Mouse (Mus musculus) ES-E14 (cell line): ENCODE data around the gene Parp1. TPM values are rescaled to one million over a fixed set of nuclear protein-coding genes. Genes with fewer than 3 reads are reported as not detected.

Experiments
- DNase-seq: peaks from one replicate; pipeline ENCODE4 v3.0.0-alpha.2; 2013; ENCODE audit warnings: low read depth, low spot score
- H3K27ac ChIP-seq: 2 replicates; pipeline ENCODE4 v1.5.1; 2012; ENCODE audit warnings: low read depth, mild to moderate bottlenecking, low read length, moderate library complexity, mixed read lengths; ENCODE audit not compliant: poor library complexity, insufficient read depth, severe bottlenecking
- H3K36me3 ChIP-seq: 2 replicates; pipeline ENCODE4 v1.6.1; 2012; ENCODE audit warnings: mild to moderate bottlenecking, low read length, moderate library complexity, mixed read lengths; ENCODE audit not compliant: control insufficient read depth, poor library complexity, insufficient read depth, severe bottlenecking
- H3K4me1 ChIP-seq, 2 experiments: fragments of 150-350 bp in 1 of 2; sonication (generic) in 1 of 2; 2 replicates each; pipeline ENCODE4 v1.6.1; 2012; ENCODE audit warnings: low read length in 2 of 2, mild to moderate bottlenecking in 1 of 2, mixed read lengths in 1 of 2; ENCODE audit not compliant: control insufficient read depth in 2 of 2, insufficient read depth in 2 of 2, poor library complexity in 1 of 2
- H3K4me3 ChIP-seq, 2 experiments: fragments of 150-350 bp in 1 of 2; sonication (generic) in 1 of 2; 2 replicates each; pipeline ENCODE4 v1.5.1; 2012; ENCODE audit warnings: low read length in 2 of 2, low read depth in 1 of 2, mild to moderate bottlenecking in 1 of 2, mixed read lengths in 1 of 2; ENCODE audit not compliant: insufficient read depth in 1 of 2, poor library complexity in 1 of 2, severe bottlenecking in 1 of 2
- H3K9ac ChIP-seq: 2 replicates; pipeline ENCODE4 v1.6.1; 2012; ENCODE audit warnings: low read depth, mild to moderate bottlenecking, low read length, mixed read lengths; ENCODE audit not compliant: poor library complexity, insufficient read depth, severe bottlenecking
- H3K9me3 ChIP-seq: fragments of 150-350 bp; sonication (generic); 2 replicates; pipeline ENCODE4 v1.6.1; 2012; ENCODE audit warnings: low read depth, mild to moderate bottlenecking, low read length; ENCODE audit not compliant: control insufficient read depth, insufficient read depth
- CHD2 ChIP-seq: IDR thresholded peaks from 2 replicates; pipeline ENCODE4 v1.6.1; 2014; ENCODE audit warnings: mild to moderate bottlenecking, low read depth, low read length, inconsistent platforms
- HCFC1 ChIP-seq: IDR thresholded peaks from 2 replicates; pipeline ENCODE4 v1.6.1; 2012; ENCODE audit warnings: low read length, inconsistent platforms, borderline replicate concordance; ENCODE audit not compliant: insufficient read depth
- MAFK ChIP-seq: IDR thresholded peaks from 2 replicates; pipeline ENCODE4 v1.6.1; 2014; ENCODE audit warnings: mild to moderate bottlenecking, low read depth, low read length, inconsistent platforms; ENCODE audit not compliant: insufficient read depth
- ZC3H11A ChIP-seq: IDR thresholded peaks from 2 replicates; pipeline ENCODE4 v1.6.1; 2012; ENCODE audit warnings: low read depth, mild to moderate bottlenecking, inconsistent platforms, low read length, borderline replicate concordance
- ZNF384 ChIP-seq: IDR thresholded peaks from 2 replicates; pipeline ENCODE4 v1.6.1; 2012; ENCODE audit warnings: low read depth, low read length, inconsistent platforms
- in situ Hi-C, 2 experiments: fragments of 600-800 bp; cut with MboI; formaldehyde crosslinking; loops; one replicate each; pipeline ENCODE4 v1.15.1; 2025; ENCODE audit warnings: low sequenced_read_pairs in 2 of 2, inconsistent platforms in 1 of 2; ENCODE audit not compliant: unreplicated experiment in 2 of 2
- total RNA-seq: library from RNA; depleted of rRNA; stranded (reverse); fragments of 300-350 nt; gene quantifications from 2 replicates; pipeline ENCODE4 v1.2.3, GENCODE M21; 2012; rRNA removed

Gene Parp1
- total RNA-seq = 271 and 296 TPM in 2 replicates

- Histone ChIP-seq H3K27ac (peak within 1 kb of the TSS; percentile 61; the same call in 1 of the 2 replicates), H3K4me3 (peak within 1 kb of the TSS; percentile 84 to 96), H3K9me3 (no peaks in the 10 kb centered on the region), H3K4me1 (peaks cover 15 to 19% of the 10 kb centered on the region in 2 experiments), H3K9ac (peak within 1 kb of the TSS; percentile 91), H3K36me3 (peaks cover 12% of the 10 kb centered on the region)
- TF ChIP-seq ZNF384 = no peak
- TF ChIP-seq HCFC1 = peak; percentile 51; the same call in 1 of the 2 replicates
- TF ChIP-seq MAFK = no peak
- no peak for TF ChIP-seq CHD2
- TF ChIP-seq ZC3H11A = no peak
- peak; percentile 90 for DNase-seq
- in situ Hi-C loops = no loop called here
Measured at GRCm38 (mm10) chr1:180568761-180569452, at the start of gene Parp1. Parp1 (plus strand) TSS chr1:180568924.

- H3K4me3 ChIP-seq = no peak overlapping the region
- in situ Hi-C loops = no loop called here
- H3K27ac ChIP-seq = no peak overlapping the region
- no peaks in the 10 kb centered on the region for H3K36me3 ChIP-seq
- no peaks in the 10 kb centered on the region; a peak in 1 of 4 replicates for H3K4me1 ChIP-seq
- no peak for DNase-seq
- H3K9ac ChIP-seq = no peak overlapping the region
- H3K9me3 ChIP-seq = no peaks in the 10 kb centered on the region
- no peak for TF ChIP-seq ZNF384
- TF ChIP-seq HCFC1 = no peak
- TF ChIP-seq CHD2 = no peak
- TF ChIP-seq ZC3H11A = no peak
- TF ChIP-seq MAFK = no peak
Measured at GRCm38 (mm10) chr1:180519520-180519919, 49.2 kb upstream of the Parp1 start.

GRCm38 (mm10) chr1:180520190-180520589, 48.5 kb upstream of the Parp1 start:
- DNase-seq = no peak
- no peak overlapping the region for H3K27ac ChIP-seq
- in situ Hi-C loops = no loop called here
- H3K9ac ChIP-seq = no peak overlapping the region
- H3K36me3 ChIP-seq = no peaks in the 10 kb centered on the region
- no peaks in the 10 kb centered on the region; a peak in 1 of 4 replicates for H3K4me1 ChIP-seq
- H3K9me3 ChIP-seq = no peaks in the 10 kb centered on the region
- no peak overlapping the region for H3K4me3 ChIP-seq
- TF ChIP-seq HCFC1 (no peak), ZC3H11A (no peak), MAFK (no peak), ZNF384 (no peak), CHD2 (no peak)

GRCm38 (mm10) chr1:180523320-180523719, 45.4 kb upstream of the Parp1 start:
- H3K36me3 ChIP-seq = no peaks in the 10 kb centered on the region
- H3K9ac ChIP-seq = no peak overlapping the region
- H3K4me1 ChIP-seq = no peaks in the 10 kb centered on the region; a peak in 1 of 4 replicates
- TF ChIP-seq HCFC1 (no peak), MAFK (no peak), ZC3H11A (no peak), ZNF384 (no peak), CHD2 (no peak)
- H3K4me3 ChIP-seq = no peak overlapping the region
- no peak for DNase-seq
- no peak overlapping the region for H3K27ac ChIP-seq
- in situ Hi-C loops = no loop called here
- no peaks in the 10 kb centered on the region for H3K9me3 ChIP-seq

GRCm38 (mm10) chr1:180525301-180525700, 43.4 kb upstream of the Parp1 start:
- no peak overlapping the region for H3K4me3 ChIP-seq
- TF ChIP-seq MAFK (no peak), ZC3H11A (no peak), CHD2 (no peak)
- in situ Hi-C loops = no loop called here
- H3K27ac ChIP-seq = no peak overlapping the region
- H3K36me3 ChIP-seq = no peaks in the 10 kb centered on the region
- H3K9me3 ChIP-seq = no peaks in the 10 kb centered on the region
- H3K9ac ChIP-seq = no peak overlapping the region
- DNase-seq = no peak
- peaks cover 0 to 2% of the 10 kb centered on the region in 2 experiments; a peak in 1 of 4 replicates for H3K4me1 ChIP-seq
